Mouse (Mus musculus) cerebellum, adult 2 months (tissue): ENCODE data around the gene Ran.

Experiments used
- CTCF ChIP-seq: fragments of 200-500 bp; IDR thresholded peaks from 2 replicates; pipeline ENCODE4 v1.5.1; 2011; ENCODE audit warnings: low read depth, mild to moderate bottlenecking, control low read depth, low read length, moderate library complexity, borderline replicate concordance; ENCODE audit not compliant: insufficient read depth
- POLR2A ChIP-seq: fragments of 200-500 bp; IDR thresholded peaks from 2 replicates; pipeline ENCODE4 v1.6.1; 2011; ENCODE audit warnings: low read length, control low read depth, borderline replicate concordance; ENCODE audit not compliant: insufficient read depth

GRCm38 (mm10) chr5:128984536-128984935, 35.3 kb upstream of the Ran start:
- TF ChIP-seq CTCF: no peak
- TF ChIP-seq POLR2A: no peak
